Mouse (Mus musculus): ENCODE results near the gene Tbce. TPM values are rescaled to one million over a fixed set of nuclear protein-coding genes. Genes with fewer than 3 reads are reported as not detected.
"Not testable (repeated sequence)": the region's sequence is repeated elsewhere in the genome, so short reads cannot be mapped to it uniquely, and the experiment has no call there.

Gene Tbce
- total RNA-seq, 2 experiments from 2014 or later, result 19.1 to 23.5 TPM

GRCm38 (mm10) chr13:14035875-14036630 is 3.4 kb downstream of the Tbce start:
- intact Hi-C loops (cut with DNase I), result no loop called here
- no peak for DNase-seq

- DNase-seq; intact Hi-C loops (cut with DNase I): not testable (repeated sequence)
Measured at GRCm38 (mm10) chr13:14035352-14035751, 4.1 kb downstream of the Tbce start.

GRCm38 (mm10) chr13:14034073-14034348 is 5.4 kb downstream of the Tbce start:
- intact Hi-C loops (cut with DNase I), result no loop called here
- no peak for DNase-seq

- DNase-seq, result no peak
- intact Hi-C loops (cut with DNase I), result no loop called here
Measured at GRCm38 (mm10) chr13:14033309-14034072, 5.9 kb downstream of the Tbce start.

- no peak for DNase-seq
- intact Hi-C loops (cut with DNase I), result no loop called here
Measured at GRCm38 (mm10) chr13:14026154-14026820, 13.2 kb downstream of the Tbce start.

- intact Hi-C loops (cut with DNase I), result no loop called here
- no peak for DNase-seq
Measured at GRCm38 (mm10) chr13:14025554-14025953, 13.9 kb downstream of the Tbce start.

GRCm38 (mm10) chr13:14021417-14021816 is 18.0 kb downstream of the Tbce start:
- DNase-seq; intact Hi-C loops (cut with DNase I): not testable (repeated sequence)

- intact Hi-C loops (cut with DNase I), result no loop called here
- no peak for DNase-seq
Measured at GRCm38 (mm10) chr13:14018852-14019251, 20.6 kb downstream of the Tbce start.

- intact Hi-C loops (cut with DNase I), result no loop called here
- no peak for DNase-seq
Measured at GRCm38 (mm10) chr13:14018283-14018682, 21.2 kb downstream of the Tbce start.

- intact Hi-C loops (cut with DNase I), result no loop called here
- no peak for DNase-seq
Measured at GRCm38 (mm10) chr13:14015609-14016008, 23.8 kb downstream of the Tbce start.

- intact Hi-C loops (cut with DNase I), result no loop called here
- no peak for DNase-seq
Measured at GRCm38 (mm10) chr13:14014540-14014939, 24.9 kb downstream of the Tbce start.

GRCm38 (mm10) chr13:14014001-14014400 is 25.4 kb downstream of the Tbce start:
- no peak for DNase-seq
- intact Hi-C loops (cut with DNase I), result no loop called here

- DNase-seq, result no peak
Measured at GRCm38 (mm10) chr13:14011454-14011995, 27.9 kb downstream of the Tbce start.

GRCm38 (mm10) chr13:14006056-14006455 is 33.4 kb downstream of the Tbce start:
- intact Hi-C loops (cut with DNase I), result no loop called here
- DNase-seq, result no peak

More at GRCm38 (mm10) chr13:14011454-14011995, 27.9 kb downstream of the Tbce start:
- intact Hi-C loops (cut with DNase I), result no loop called here

- DNase-seq, result no peak
- intact Hi-C loops (cut with DNase I), result loop anchor here (1.0 to 5.0 kb wide), 2 partner anchors 122 to 173 kb away; no protein-coding TSS in a partner anchor
Measured at GRCm38 (mm10) chr13:14004999-14005398, 34.4 kb downstream of the Tbce start.

- no peak for DNase-seq
- intact Hi-C loops (cut with DNase I), result loop anchor here (1.0 to 5.0 kb wide), 2 partner anchors 123 to 174 kb away; no protein-coding TSS in a partner anchor
Measured at GRCm38 (mm10) chr13:14004086-14004485, 35.4 kb downstream of the Tbce start.

GRCm38 (mm10) chr13:14002706-14003105 is 36.7 kb downstream of the Tbce start:
- DNase-seq, result no peak
- intact Hi-C loops (cut with DNase I), result loop anchor here (5.0 kb wide), 1 partner anchor 125 kb away; no protein-coding TSS in a partner anchor

- no peak for DNase-seq
- intact Hi-C loops (cut with DNase I), result no loop called here
Measured at GRCm38 (mm10) chr13:13997476-13997875, 42.0 kb downstream of the Tbce start.

GRCm38 (mm10) chr13:13995046-13995445 is 44.4 kb downstream of the Tbce start:
- DNase-seq, result no peak
- intact Hi-C loops (cut with DNase I), result no loop called here

GRCm38 (mm10) chr13:13993041-13993440 is 46.4 kb downstream of the Tbce start:
- intact Hi-C loops (cut with DNase I), result no loop called here
- DNase-seq, result no peak

- DNase-seq, result no peak
- intact Hi-C loops (cut with DNase I), result no loop called here
Measured at GRCm38 (mm10) chr13:13990391-13990790, 49.0 kb downstream of the Tbce start.
